Mouse (Mus musculus) E14TG2a.4 (cell line): ENCODE data around the gene Shroom1.

Experiments used
- CTCF ChIP-seq: conservative IDR thresholded peaks from 2 replicates; pipeline ENCODE4 v1.5.1; 2014; ENCODE audit warnings: low read length
- NANOG ChIP-seq: IDR thresholded peaks from 2 replicates; pipeline ENCODE4 v1.6.1; 2014; ENCODE audit warnings: borderline replicate concordance, low read length, mixed read lengths
- POU5F1 ChIP-seq: IDR thresholded peaks from 2 replicates; pipeline ENCODE4 v1.6.1; 2014; ENCODE audit warnings: low read length, borderline replicate concordance

DNA sequence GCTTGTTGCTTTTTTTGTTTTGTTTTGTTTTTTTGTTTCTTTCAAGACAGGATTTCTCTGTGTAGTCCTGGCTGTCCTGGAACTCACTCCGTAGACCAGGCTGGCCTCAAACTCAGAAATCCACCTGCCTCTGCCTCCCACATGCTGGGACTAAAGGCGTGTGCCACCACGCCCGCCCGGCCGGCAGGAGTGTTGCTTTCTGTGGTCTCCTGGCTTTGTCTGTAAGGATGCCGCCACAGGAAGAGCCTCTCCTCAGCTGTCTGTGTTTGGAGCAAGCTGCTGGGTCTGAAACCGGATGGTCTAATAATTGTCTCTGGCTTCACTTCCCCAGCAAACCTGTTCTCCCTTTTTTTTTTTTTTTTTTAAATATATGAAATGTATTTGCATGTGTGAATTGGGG, 21.5 kb upstream of the Shroom1 start:
- TF ChIP-seq POU5F1 (no peak), NANOG (no peak), CTCF (no peak)
